Mouse (Mus musculus) ES-Bruce4 (cell line): Measurements from ENCODE around the gene Slc35a2.

Source experiments
- CTCF ChIP-seq: IDR thresholded peaks from one replicate; pipeline ENCODE4 v1.8.1; 2011; ENCODE audit warnings: low read depth, low read length
- EP300 ChIP-seq: IDR thresholded peaks from 2 replicates; pipeline ENCODE4 v1.6.1; 2011; ENCODE audit warnings: low read depth, low read length; ENCODE audit not compliant: insufficient read depth
- POLR2A ChIP-seq: IDR thresholded peaks from one replicate; pipeline ENCODE4 v1.8.1; 2011; ENCODE audit warnings: low read length; ENCODE audit not compliant: insufficient read depth

DNA sequence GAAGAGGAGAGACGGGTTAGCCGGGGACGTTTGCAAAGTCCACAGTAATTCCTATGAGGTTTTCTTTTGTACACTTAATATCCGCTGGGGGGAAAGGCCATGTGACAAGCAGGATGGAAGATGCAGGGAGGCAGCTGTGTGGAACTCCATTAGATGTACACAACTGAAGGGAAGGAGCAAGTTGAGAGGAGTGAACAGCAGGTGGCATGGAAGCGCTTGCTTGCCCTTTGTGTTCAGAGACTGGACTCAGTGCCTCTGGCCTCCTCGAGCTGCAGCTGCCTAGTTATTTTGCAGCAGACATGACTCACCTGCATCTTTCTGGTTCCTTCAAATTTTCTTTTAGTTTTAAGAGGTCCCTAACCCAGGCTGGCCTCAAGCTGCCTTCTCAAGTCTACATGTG, 26.6 kb downstream of the Slc35a2 start:
- TF ChIP-seq CTCF (no peak), POLR2A (no peak), EP300 (no peak)
